Mouse (Mus musculus): ENCODE measurements around the gene Rbms3.

DNA sequence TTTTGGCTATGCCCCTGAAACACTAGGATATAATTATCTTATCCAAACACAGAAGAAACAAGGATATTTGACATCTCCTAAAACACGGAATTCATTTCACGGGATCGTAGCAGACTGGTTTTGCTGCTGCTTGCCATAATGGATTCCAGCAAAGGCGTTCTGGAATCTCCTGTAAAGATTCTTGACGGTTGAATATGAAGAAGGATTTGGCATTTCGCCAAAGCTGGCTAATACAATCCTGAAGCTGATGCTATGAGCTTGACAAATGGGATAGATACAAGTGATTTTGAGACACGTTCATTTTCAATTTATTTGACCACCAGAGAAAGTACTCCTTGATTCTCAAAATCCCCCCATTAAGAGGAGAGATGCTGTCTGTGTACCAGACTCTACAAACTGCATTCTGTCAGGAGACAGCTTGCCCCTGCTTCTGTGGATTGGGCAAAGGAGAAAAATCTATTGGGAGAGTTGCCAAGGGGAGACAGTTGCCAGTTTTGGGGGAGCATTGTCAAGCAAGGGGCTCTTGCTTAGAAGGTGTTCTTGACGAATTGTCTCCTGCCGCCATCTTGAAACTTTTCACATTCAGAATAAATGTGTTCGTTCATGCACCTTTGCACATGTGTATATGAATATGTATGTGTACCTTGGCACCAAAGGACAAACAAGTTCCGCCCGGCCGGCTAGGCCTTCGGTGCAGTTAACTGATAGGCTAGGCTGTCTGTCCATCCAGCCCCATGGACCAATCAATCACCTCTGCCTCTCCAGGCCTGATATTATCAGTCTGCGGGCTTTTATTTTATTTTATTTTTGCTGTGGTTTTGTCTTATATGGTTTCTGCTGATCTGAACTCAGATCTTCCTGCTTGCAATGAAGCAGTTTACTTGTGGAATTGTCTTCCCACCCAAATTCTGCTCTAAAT, 442.3 kb downstream of the Rbms3 start:
- TF ChIP-seq ZC3H11A (IDR thresholded peaks at IDR 0.05; ENCODE audit: borderline replicate concordance, low read depth, low read length) (no peak), HCFC1 (IDR thresholded peaks at IDR 0.05; ENCODE audit: borderline replicate concordance, insufficient read depth, low read length) (no peak), MAFK (IDR thresholded peaks at IDR 0.05; ENCODE audit: insufficient read depth, low read depth, low read length) (no peak), CHD2 (IDR thresholded peaks at IDR 0.05; ENCODE audit: low read depth, low read length) (peak; percentile 68), ZNF384 (IDR thresholded peaks at IDR 0.05; ENCODE audit: low read depth, low read length) (no peak)

Data from ES-E14 (cell line).